Mouse (Mus musculus): ENCODE measurements around the gene Dph5.

DNA sequence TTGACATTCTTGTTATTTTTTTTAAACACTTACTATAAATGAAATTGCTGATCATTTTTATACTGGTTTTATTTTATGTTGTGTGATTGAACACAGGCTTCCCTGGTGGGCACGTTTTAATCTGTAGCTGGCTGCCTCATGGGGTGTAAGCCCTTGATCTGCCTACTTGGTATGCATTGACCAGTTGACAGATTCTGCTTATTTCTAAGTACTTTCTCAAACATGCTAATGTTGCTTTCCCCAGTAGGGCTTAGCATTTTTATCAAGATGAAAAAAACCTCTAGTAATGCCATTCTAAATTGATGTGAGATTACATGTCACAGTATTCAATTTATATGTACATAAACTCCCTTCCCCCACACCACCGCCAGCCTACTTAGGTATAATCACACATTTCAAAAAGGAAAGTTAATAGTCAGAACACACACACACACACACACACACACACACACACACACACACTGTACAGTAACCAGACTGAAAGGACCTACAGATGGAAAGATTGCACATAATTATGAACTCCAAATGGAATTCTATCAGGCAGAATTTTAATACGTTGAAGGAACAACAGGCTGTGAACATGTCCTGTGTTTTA is 10.8 kb downstream of the Dph5 start:
- TF ChIP-seq CTCF (IDR thresholded peaks at IDR 0.05; ENCODE audit: control insufficient read depth, insufficient read depth, low read length) = no peak
- no peak for TF ChIP-seq POLR2A (IDR thresholded peaks at IDR 0.05; ENCODE audit: borderline replicate concordance, control insufficient read depth, low read depth, low read length)
